Mouse (Mus musculus) subcutaneous adipose tissue, adult 2 months (tissue): Measurements from ENCODE around the gene Nadk. TPM values are rescaled to one million over a fixed set of nuclear protein-coding genes. Genes with fewer than 3 reads are reported as not detected.

Experiments used
- polyA plus RNA-seq: library from polyadenylated mRNA; depleted of rRNA; stranded (reverse); fragments of >200 nt; gene quantifications from 2 replicates; pipeline ENCODE4 v1.2.3, GENCODE M21; 2012; ENCODE audit warnings: low replicate concordance; rRNA removed

Nadk gene
- 177 and 252 TPM in 2 replicates for polyA plus RNA-seq

GRCm38 (mm10) chr4:155561661-155562442, at the start of gene Nadk:
TSS of gene Nadk (plus strand) at chr4:155562378.

DNA sequence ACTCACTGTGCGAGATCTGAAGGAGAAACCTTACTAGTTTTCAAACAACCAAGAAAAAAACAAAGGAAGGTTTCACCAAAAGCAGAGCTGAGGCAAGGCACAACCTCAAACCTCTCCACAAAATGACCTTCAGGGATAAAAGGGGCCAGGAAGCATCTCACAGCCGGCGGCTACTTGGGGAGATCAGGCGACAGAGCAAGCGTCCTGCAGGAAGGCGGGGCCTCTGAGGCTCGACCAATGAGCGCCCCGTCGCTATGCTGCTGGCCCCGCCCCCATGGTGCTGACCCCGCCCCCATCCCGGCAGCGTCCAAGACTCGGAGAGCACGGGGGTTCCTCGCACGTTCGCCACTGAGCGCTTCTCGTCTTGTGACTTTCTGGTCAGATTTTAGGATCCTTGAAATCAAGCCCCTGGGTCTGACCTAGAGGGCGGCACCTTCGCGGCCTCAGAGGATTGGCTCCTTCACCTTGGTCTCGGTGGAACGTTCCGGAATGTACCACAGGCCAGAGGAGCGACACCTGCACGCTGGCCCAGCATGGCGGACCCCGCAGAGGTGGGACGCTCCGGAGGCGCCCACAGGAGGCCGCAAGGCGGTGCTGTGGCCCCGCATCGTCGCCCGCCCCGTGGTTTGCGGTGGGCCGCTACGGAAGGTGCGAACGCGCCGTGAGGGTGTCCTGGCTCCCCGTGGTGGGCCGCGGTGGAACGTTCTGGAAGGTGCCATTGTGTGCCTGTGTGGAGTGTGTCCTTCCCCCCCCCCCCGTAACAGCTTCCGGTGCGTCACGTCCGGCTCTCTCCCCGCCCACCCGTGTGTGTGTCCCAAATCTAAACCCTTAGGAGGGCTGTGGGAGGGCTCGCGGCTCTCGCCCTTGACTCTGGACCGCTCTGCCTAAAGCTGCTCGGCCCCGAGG, 39.2 kb downstream of the Nadk start, which contains the start of gene Slc35e2:
Gene Slc35e2, plus strand, starts transcription at position 326 of the 906 bp plus-strand sequence.

DNA sequence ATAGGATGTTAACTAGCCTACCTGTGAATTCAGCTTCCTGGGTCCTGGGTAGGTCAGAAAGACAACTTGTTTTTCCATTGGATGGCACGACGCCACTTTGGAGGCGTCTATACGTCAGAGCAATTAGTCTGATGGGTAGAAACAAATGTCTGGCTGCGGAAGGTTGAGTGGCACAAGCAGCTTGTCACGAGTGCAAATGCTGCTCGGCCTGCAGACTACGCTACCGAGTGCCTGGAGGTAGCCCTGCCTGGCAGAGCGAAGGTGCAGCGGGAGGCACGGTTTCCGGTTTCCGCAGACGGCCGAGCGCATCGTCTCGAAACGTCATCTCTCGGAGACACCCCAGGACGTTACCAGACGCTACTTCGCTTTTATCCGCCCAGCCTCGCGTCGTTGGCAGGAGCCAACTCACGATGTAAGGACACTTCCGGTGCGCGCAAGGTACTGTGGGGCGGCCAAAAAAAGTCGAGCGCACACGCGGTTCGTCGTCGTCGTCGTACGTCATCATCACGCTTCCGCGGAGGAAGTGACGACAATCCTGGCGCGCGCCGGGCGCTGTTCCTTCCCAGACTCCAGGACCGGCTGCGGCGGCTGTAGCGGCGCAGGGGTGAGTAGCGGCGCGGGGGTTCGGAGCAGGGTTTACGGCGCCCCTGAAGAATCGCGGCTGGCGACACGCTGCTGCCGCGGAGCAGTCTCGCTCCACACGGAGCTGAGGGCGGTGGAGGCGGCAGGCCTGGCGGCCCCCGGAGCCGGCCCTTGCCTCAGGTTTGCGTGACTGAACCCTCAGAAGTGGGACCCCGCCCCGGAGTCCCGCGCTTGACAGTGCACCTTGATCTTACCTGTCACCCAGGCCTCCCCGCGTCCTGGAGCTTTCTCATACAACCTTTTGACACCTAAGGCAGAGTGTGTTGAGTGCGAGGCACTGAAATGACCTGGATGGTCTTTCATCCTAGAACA, 62.4 kb downstream of the Nadk start, which contains the start of gene Cdk11b:
Gene Cdk11b, plus strand, starts transcription at position 517 of the 954 bp plus-strand sequence.

Other genes starting within 250 kb of the Nadk start
- 1.7 and 9.6 TPM in 2 replicates for gene Prkcz, start 201.0 kb upstream of the Nadk start, polyA plus RNA-seq
- 0.51 and 0.96 TPM in 2 replicates for gene Gabrd, start 164.3 kb upstream of the Nadk start, polyA plus RNA-seq
- 2.5 and 4.3 TPM in 2 replicates for gene Cfap74, start 153.2 kb upstream of the Nadk start, polyA plus RNA-seq
- gene Tmem52, start 93.3 kb upstream of the Nadk start, polyA plus RNA-seq, result 0.59 and 4.5 TPM in 2 replicates
- 842 and 878 TPM in 2 replicates for gene Gnb1, start 71.0 kb upstream of the Nadk start, polyA plus RNA-seq
- gene Slc35e2, start 39.0 kb downstream of the Nadk start, polyA plus RNA-seq, result 8.3 and 14.7 TPM in 2 replicates
- gene Cdk11b, start 62.5 kb downstream of the Nadk start, polyA plus RNA-seq, result 21.1 and 33.0 TPM in 2 replicates
- not detected in 2 replicates for gene Gm10563, start 83.0 kb downstream of the Nadk start, polyA plus RNA-seq
- gene Mmp23, start 91.0 kb downstream of the Nadk start, polyA plus RNA-seq, result 79.6 and 268 TPM in 2 replicates
- gene Mib2, start 106.8 kb downstream of the Nadk start, polyA plus RNA-seq, result 54.0 and 110 TPM in 2 replicates
- 10.4 and 40.4 TPM in 2 replicates for gene Fndc10, start 132.0 kb downstream of the Nadk start, polyA plus RNA-seq
- 104 and 120 TPM in 2 replicates for gene Ssu72, start 142.4 kb downstream of the Nadk start, polyA plus RNA-seq
- 1.1 and 2.9 TPM in 2 replicates for gene Tmem240, start 172.4 kb downstream of the Nadk start, polyA plus RNA-seq
- 103 and 149 TPM in 2 replicates for gene Atad3a, start 198.7 kb downstream of the Nadk start, polyA plus RNA-seq
- gene Vwa1, start 212.3 kb downstream of the Nadk start, polyA plus RNA-seq, result 21.0 and 37.2 TPM in 2 replicates
- gene Tmem88b, start 223.5 kb downstream of the Nadk start, polyA plus RNA-seq, result 1.9 and 5.3 TPM in 2 replicates
- gene Ankrd65, start 228.1 kb downstream of the Nadk start, polyA plus RNA-seq, result 0.24 and 0.50 TPM in 2 replicates
- gene Mrpl20, start 240.5 kb downstream of the Nadk start, polyA plus RNA-seq, result 86.1 and 127 TPM in 2 replicates